Mouse (Mus musculus): ENCODE results near the gene Fam181a. TPM values are rescaled to one million over a fixed set of nuclear protein-coding genes. Genes with fewer than 3 reads are reported as not detected.

Fam181a gene
- not detected for polyA plus RNA-seq (2017; shearing (Covaris generic))

GRCm38 (mm10) chr12:103310744-103311267 is at the start of gene Fam181a:
Gene Fam181a (plus strand): TSS chr12:103310975.

GRCm38 (mm10) chr12:103355746-103356414 is 45.1 kb downstream of the Fam181a start, which contains the start of gene Asb2:
Gene Asb2 (minus strand): TSS chr12:103356001.

Other genes starting within 250 kb of the Fam181a start
- not detected for gene Prima1, start 68.8 kb upstream of the Fam181a start, polyA plus RNA-seq (2017; shearing (Covaris generic))
- gene Asb2, start 45.0 kb downstream of the Fam181a start, polyA plus RNA-seq (2017; shearing (Covaris generic)) = 13.0 TPM
- gene Otub2, start 77.7 kb downstream of the Fam181a start, polyA plus RNA-seq (2017; shearing (Covaris generic)) = 3.6 TPM
- gene 9330161L09Rik, start 96.8 kb downstream of the Fam181a start, polyA plus RNA-seq (2017; shearing (Covaris generic)) = 2.5 TPM
- 234 TPM for gene Ddx24, start 114.9 kb downstream of the Fam181a start, polyA plus RNA-seq (2017; shearing (Covaris generic))
- gene Ifi27, start 123.2 kb downstream of the Fam181a start, polyA plus RNA-seq (2017; shearing (Covaris generic)) = 426 TPM
- 1,047 TPM for gene Ifi27l2a, start 132.7 kb downstream of the Fam181a start, polyA plus RNA-seq (2017; shearing (Covaris generic))
- gene Ifi27l2b, start 146.2 kb downstream of the Fam181a start, polyA plus RNA-seq (2017; shearing (Covaris generic)) = not detected
- not detected for gene Ppp4r4, start 221.3 kb downstream of the Fam181a start, polyA plus RNA-seq (2017; shearing (Covaris generic))

Data from inflammation-experienced regulatory T-cells, adult 16 weeks (primary cell).